Mouse (Mus musculus) spleen, postnatal 4 days (tissue): ENCODE data around the gene Gm40193.
"Not testable (repeated sequence)": the region's sequence is repeated elsewhere in the genome, so short reads cannot be mapped to it uniquely, and the experiment has no call there.

ENCODE experiments used
- DNase-seq, 2 experiments: peaks; one replicate each; pipeline ENCODE4 v3.0.0; 2022; ENCODE audit warnings: low spot score in 2 of 2

Gm40193 gene

GRCm38 (mm10) chr11:70532839-70533238, at the start of gene Gm40193:
Gm40193 (minus strand) TSS chr11:70532939.
- no peak for DNase-seq

- no peak for DNase-seq
Measured at GRCm38 (mm10) chr11:70582196-70582595, 49.5 kb upstream of the Gm40193 start.

GRCm38 (mm10) chr11:70580921-70581320, 48.2 kb upstream of the Gm40193 start:
- no peak for DNase-seq

- DNase-seq, result no peak
Measured at GRCm38 (mm10) chr11:70580358-70580720, 47.6 kb upstream of the Gm40193 start.

GRCm38 (mm10) chr11:70579710-70580357, 47.1 kb upstream of the Gm40193 start:
- no peak for DNase-seq

- no peak for DNase-seq
Measured at GRCm38 (mm10) chr11:70578962-70579361, 46.2 kb upstream of the Gm40193 start.

- DNase-seq, result no peak
Measured at GRCm38 (mm10) chr11:70577201-70577600, 44.5 kb upstream of the Gm40193 start.

GRCm38 (mm10) chr11:70573872-70574271, 41.1 kb upstream of the Gm40193 start:
- no peak for DNase-seq

- DNase-seq, result no peak
Measured at GRCm38 (mm10) chr11:70572348-70572902, 39.7 kb upstream of the Gm40193 start.

- DNase-seq, result no peak
Measured at GRCm38 (mm10) chr11:70571641-70572040, 38.9 kb upstream of the Gm40193 start.

GRCm38 (mm10) chr11:70570614-70571013, 37.9 kb upstream of the Gm40193 start:
- DNase-seq, result not testable (repeated sequence)

- no peak for DNase-seq
Measured at GRCm38 (mm10) chr11:70566586-70566985, 33.8 kb upstream of the Gm40193 start.

GRCm38 (mm10) chr11:70564276-70564873, 31.6 kb upstream of the Gm40193 start:
- DNase-seq, result no peak

GRCm38 (mm10) chr11:70563470-70564275, 30.9 kb upstream of the Gm40193 start:
- peak; percentile 19 to 66 for DNase-seq

GRCm38 (mm10) chr11:70562995-70563469, 30.3 kb upstream of the Gm40193 start:
- no peak for DNase-seq

- peak; percentile 82 to 91 for DNase-seq
Measured at GRCm38 (mm10) chr11:70562287-70562994, 29.7 kb upstream of the Gm40193 start, which contains the start of gene Mink1. Mink1 (plus strand) TSS chr11:70562881.

GRCm38 (mm10) chr11:70561937-70562286, 29.2 kb upstream of the Gm40193 start:
- no peak for DNase-seq

- no peak for DNase-seq
Measured at GRCm38 (mm10) chr11:70557545-70557944, 24.8 kb upstream of the Gm40193 start.

GRCm38 (mm10) chr11:70553940-70554339, 21.2 kb upstream of the Gm40193 start:
- DNase-seq, result no peak

- no peak for DNase-seq
Measured at GRCm38 (mm10) chr11:70551526-70551925, 18.8 kb upstream of the Gm40193 start.

GRCm38 (mm10) chr11:70544496-70544895, 11.8 kb upstream of the Gm40193 start:
- no peak for DNase-seq

- no peak for DNase-seq
Measured at GRCm38 (mm10) chr11:70541415-70541814, 8.7 kb upstream of the Gm40193 start.
